13 mouse cellular contexts compared by ENCODE assay signal in the genomic region with DNA sequence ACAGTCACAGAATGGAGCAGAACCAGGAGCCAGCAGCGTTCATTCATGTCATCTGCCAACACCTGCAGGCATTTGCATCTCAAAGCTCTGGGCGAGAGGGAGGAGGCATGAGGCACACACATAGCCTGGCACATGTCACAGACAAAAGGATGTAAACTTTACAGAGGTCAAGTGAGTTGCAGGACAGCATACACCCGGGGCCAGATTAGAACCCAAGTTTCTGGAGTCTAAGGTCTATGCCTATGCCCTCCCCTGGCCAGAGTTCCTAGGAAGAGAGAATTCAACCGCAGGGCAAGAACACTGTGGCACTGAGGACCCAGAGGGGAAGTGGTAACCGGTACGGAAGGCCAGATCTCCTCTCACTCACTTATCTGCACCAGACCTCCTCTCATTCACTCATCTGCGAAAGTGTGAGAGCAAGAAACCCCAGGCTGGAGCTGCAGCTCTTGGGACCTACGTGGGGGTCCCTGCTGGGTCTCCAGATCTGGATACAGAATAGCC. TPM values are rescaled to one million over a fixed set of nuclear protein-coding genes. Genes with fewer than 3 reads are reported as not detected.
DNase-seq lines count a peak whose midpoint lies in the region; TF ChIP-seq lines count a peak whose summit lies in the region.
"Had no signal": no experiment of that assay in that cellular context is flagged by ENCODE, and none has a peak within 500 bp of the region (broad histone marks: within the 10 kb centered on the region; RNA-seq: fewer than 3 reads in every experiment).

Cnr2 (plus strand) TSS at position 324 of the 501 bp plus-strand sequence.

- H3K4me3 ChIP-seq in bone marrow, adult 2 months (replicated peaks; ENCODE audit: control insufficient read depth, low read depth, low read length), result peak within 1 kb of the TSS; percentile 77
- H3K4me3 ChIP-seq in macrophage (ENCODE audit: inconsistent target), result peak within 1 kb of the TSS; percentile 53
- H3K4me3 ChIP-seq: heart, adult 2 months; midbrain, embryonic 15.5 days had no signal

- peaks cover 38% of the 10 kb centered on the region for H3K79me2 ChIP-seq in macrophage (ENCODE audit: inconsistent target)

- no peak for TF ChIP-seq POLR2A in bone marrow, adult 2 months (IDR thresholded peaks at IDR 0.05; ENCODE audit: borderline replicate concordance, control insufficient read depth, low read depth, low read length)

- peaks cover 11% of the 10 kb centered on the region; the same call in 1 of the 2 replicates for H3K4me1 ChIP-seq in bone marrow, adult 2 months (ENCODE audit: control insufficient read depth, insufficient read depth, low read length)
- H3K4me1 ChIP-seq: midbrain, embryonic 15.5 days had no signal

- no peak for TF ChIP-seq CTCF in bone marrow, adult 2 months (IDR thresholded peaks at IDR 0.05; ENCODE audit: control insufficient read depth, insufficient read depth, low read length)

- peak; percentile 31 for DNase-seq in lung, postnatal 36 days
- no peak for DNase-seq in lung, postnatal 14 days
- peak; percentile 73 for DNase-seq in thymus, postnatal 25 days
- DNase-seq in embryo, embryonic 10.5 days (ENCODE audit: low spot score), result no peak
- no peak for DNase-seq in layer of hippocampus, adult 8-10 months (ENCODE audit: low spot score in 2 of 2)
- DNase-seq in gastrocnemius, adult 8-10 months (ENCODE audit: low spot score in 2 of 2), result no peak
- DNase-seq: embryo, embryonic 11 days had no signal

- H3K36me3 ChIP-seq in macrophage (ENCODE audit: inconsistent target), result no peaks in the 10 kb centered on the region
- H3K36me3 ChIP-seq: midbrain, embryonic 15.5 days had no signal

- WGBS in bone marrow, adult 2 months, result 6% methylated on average over 8 of the region's 8 CpGs
- 15% methylated on average over 8 of the region's 8 CpGs for WGBS in macrophage (ENCODE audit: missing documents)

- H3K27ac ChIP-seq in bone marrow, adult 2 months (ENCODE audit: control insufficient read depth, insufficient read depth, low read depth, low read length, poor library complexity), result peak within 1 kb of the TSS; percentile 89
- H3K27ac ChIP-seq in macrophage, result peak within 1 kb of the TSS; percentile 92
- H3K27ac ChIP-seq: heart, adult 2 months; kidney, postnatal 0 days; midbrain, embryonic 15.5 days had no signal

RNA-seq across cellular contexts. Expression of gene Cnr2, which starts in this region (rescaled TPM):
- polyA plus RNA-seq in bone marrow, adult 2 months (2011; ENCODE audit: insufficient read depth, insufficient read length, low replicate concordance, missing spikeins), result 4.6 and 12.2 TPM in 2 replicates
- 10 to 100 TPM in 2 of 26 experiments, 1 to 10 TPM in 17, under 1 TPM in 6, not detected in 1; 0.29 to 13.9 (median 2.3) TPM for total RNA-seq in macrophage (2018; cell fraction: chromatin; rRNA removed)
- 10 to 100 TPM in 15 of 26 experiments, 1 to 10 TPM in 11; 1.3 to 26.0 (median 11.6) TPM for total RNA-seq in macrophage (2018; cell fraction: cytosol; rRNA removed)
- total RNA-seq in macrophage (2018; cell fraction: nucleus; rRNA removed), result 10 to 100 TPM in 14 of 26 experiments, 1 to 10 TPM in 11, under 1 TPM in 1; 0.48 to 28.5 (median 10.9) TPM
- 9.0 to 20.9 TPM (median 11.2 TPM) in 3 replicates for polyA plus RNA-seq in macrophage (2018)
- total RNA-seq in layer of hippocampus, adult 8-10 months (2022), result under 1 TPM in 3 of 4 experiments, not detected in 1; 0.08 to 0.98 (median 0.92) TPM
- under 1 TPM in 3 of 4 experiments, not detected in 1; 0.05 to 0.11 (median 0.07) TPM for total RNA-seq in gastrocnemius, adult 8-10 months (2022)
- polyA plus RNA-seq: forebrain, embryonic 16.5 days; midbrain, embryonic 15.5 days had no signal

Comparison
In these comparisons a context has a peak if more than half of its experiments do, and no peak if none do; other contexts are left out.
1. DNase-seq: peak in lung, postnatal 36 days (single experiment) and thymus, postnatal 25 days (single experiment); none in lung, postnatal 14 days (single experiment), embryo, embryonic 10.5 days (single experiment), layer of hippocampus, adult 8-10 months (0 of 2) and gastrocnemius, adult 8-10 months (0 of 2).